Mouse (Mus musculus) limb, embryonic 13.5 days (tissue): ENCODE measurements around the gene Olfr206. TPM values are rescaled to one million over a fixed set of nuclear protein-coding genes. Genes with fewer than 3 reads are reported as not detected.
"Not testable (repeated sequence)": the region's sequence is repeated elsewhere in the genome, so short reads cannot be mapped to it uniquely, and the experiment has no call there.

Source experiments
- ATAC-seq: fragments of 200-750 bp; cut with Nextera tagmentation; 2 replicates; pipeline ENCODE4 v1.8.0; 2017; ENCODE audit warnings: low read depth, moderate number of reproducible peaks, moderate TSS enrichment; ENCODE audit not compliant: low FRiP score
- H3K27ac ChIP-seq: fragments of 300-500 bp; sonication (generic); 2 replicates; pipeline ENCODE4 v1.5.1; 2015; ENCODE audit warnings: inconsistent platforms, mild to moderate bottlenecking, moderate library complexity
- H3K27me3 ChIP-seq: fragments of 300-500 bp; sonication (generic); 2 replicates; pipeline ENCODE4 v1.6.1; 2015; ENCODE audit warnings: mild to moderate bottlenecking, inconsistent platforms
- H3K36me3 ChIP-seq: fragments of 300-500 bp; sonication (generic); 2 replicates; pipeline ENCODE4 v1.6.1; 2015; ENCODE audit warnings: inconsistent platforms, mild to moderate bottlenecking, moderate library complexity
- H3K4me1 ChIP-seq: fragments of 300-500 bp; sonication (generic); 2 replicates; pipeline ENCODE4 v1.6.1; 2015; ENCODE audit warnings: inconsistent platforms
- H3K4me2 ChIP-seq: fragments of 300-500 bp; sonication (generic); replicated peaks from 2 replicates; pipeline ENCODE4 v1.6.1; 2015; ENCODE audit warnings: inconsistent platforms, mild to moderate bottlenecking, moderate library complexity
- H3K4me3 ChIP-seq: fragments of 300-500 bp; sonication (generic); 2 replicates; pipeline ENCODE4 v1.5.1; 2015; ENCODE audit warnings: moderate library complexity, mild to moderate bottlenecking, inconsistent platforms
- H3K9ac ChIP-seq: fragments of 300-500 bp; sonication (generic); 2 replicates; pipeline ENCODE4 v1.6.1; 2015; ENCODE audit warnings: mild to moderate bottlenecking, inconsistent platforms
- H3K9me3 ChIP-seq: fragments of 300-500 bp; sonication (generic); 2 replicates; pipeline ENCODE4 v1.6.1; 2016; ENCODE audit warnings: inconsistent platforms
- WGBS: fragments of 180-500 bp; shearing (Covaris S2); methylation state at CpG from one replicate; pipeline ENCODE4 v1.1.7; 2015; 5-methylcytosine and 5-hydroxymethylcytosine counted together
- polyA plus RNA-seq: library from polyadenylated mRNA; unstranded; fragments of >200 nt; fragmentation: Nextera tagmentation; extraction: Ambion mirVana; gene quantifications from 2 replicates; pipeline ENCODE4 v1.2.1, GENCODE M21; 2015

The Olfr206 gene
- not detected in 2 replicates for polyA plus RNA-seq

- Histone ChIP-seq H3K27me3 (no peaks in the 10 kb centered on the region), H3K9ac (no peak within 1 kb of the TSS), H3K27ac (no peak within 1 kb of the TSS), H3K4me1 (no peaks in the 10 kb centered on the region), H3K4me2 (no peak within 1 kb of the TSS), H3K9me3 (no peaks in the 10 kb centered on the region), H3K36me3 (no peaks in the 10 kb centered on the region), H3K4me3 (no peak within 1 kb of the TSS)
- 76% methylated on average over 1 of the region's 1 CpGs for WGBS
- ATAC-seq: no peak
These were observed at the start of gene Olfr206 for GRCm38 (mm10) chr16:59349146-59349545. Gene Olfr206, minus strand, starts transcription at chr16:59349246.

- Histone ChIP-seq H3K4me3 (no peak overlapping the region), H3K9me3 (no peaks in the 10 kb centered on the region), H3K4me1 (no peaks in the 10 kb centered on the region), H3K27ac (no peak overlapping the region), H3K4me2 (no peak overlapping the region), H3K36me3 (no peaks in the 10 kb centered on the region), H3K9ac (no peak overlapping the region), H3K27me3 (no peaks in the 10 kb centered on the region)
- WGBS: 86% methylated on average over 3 of the region's 3 CpGs
- ATAC-seq: no peak
These were observed 44.3 kb upstream of the Olfr206 start for GRCm38 (mm10) chr16:59393300-59393699.

GRCm38 (mm10) chr16:59363893-59364292 lies 14.8 kb upstream of the Olfr206 start, which contains the start of gene Olfr209:
Gene Olfr209, minus strand, starts transcription at chr16:59363993.
- WGBS: 81% methylated on average over 2 of the region's 2 CpGs
- H3K27me3 ChIP-seq: no peaks in the 10 kb centered on the region

GRCm38 (mm10) chr16:59331038-59331437 lies 18.0 kb downstream of the Olfr206 start, which contains the start of gene Olfr205:
Gene Olfr205, minus strand, starts transcription at chr16:59331138.
- no peaks in the 10 kb centered on the region for H3K36me3 ChIP-seq
- no peaks in the 10 kb centered on the region for H3K9me3 ChIP-seq

More at GRCm38 (mm10) chr16:59363893-59364292, 14.8 kb upstream of the Olfr206 start, which contains the start of gene Olfr209:
- H3K4me2 ChIP-seq: no peak within 1 kb of the TSS
- H3K4me1 ChIP-seq: no peaks in the 10 kb centered on the region
- H3K36me3 ChIP-seq: no peaks in the 10 kb centered on the region
- H3K27ac ChIP-seq: no peak within 1 kb of the TSS
- no peak within 1 kb of the TSS for H3K9ac ChIP-seq
- H3K4me3 ChIP-seq: no peak within 1 kb of the TSS
- no peaks in the 10 kb centered on the region for H3K9me3 ChIP-seq
- no peak for ATAC-seq

GRCm38 (mm10) chr16:59323262-59323661 lies 25.8 kb downstream of the Olfr206 start:
- H3K4me1 ChIP-seq, H3K4me3 ChIP-seq, H3K4me2 ChIP-seq, H3K9ac ChIP-seq, H3K9me3 ChIP-seq, ATAC-seq, H3K36me3 ChIP-seq, H3K27ac ChIP-seq, H3K27me3 ChIP-seq: not testable (repeated sequence)
- 87% methylated on average over 1 of the region's 1 CpGs for WGBS

More at GRCm38 (mm10) chr16:59331038-59331437, 18.0 kb downstream of the Olfr206 start, which contains the start of gene Olfr205:
- Histone ChIP-seq H3K9ac (no peak within 1 kb of the TSS), H3K4me1 (no peaks in the 10 kb centered on the region), H3K27ac (no peak within 1 kb of the TSS), H3K27me3 (no peaks in the 10 kb centered on the region), H3K4me2 (no peak within 1 kb of the TSS), H3K4me3 (no peak within 1 kb of the TSS)
- no peak for ATAC-seq

- ATAC-seq: no peak
- H3K4me3 ChIP-seq: no peak within 1 kb of the TSS
- H3K9ac ChIP-seq: no peak within 1 kb of the TSS
- H3K36me3 ChIP-seq: no peaks in the 10 kb centered on the region
- H3K9me3 ChIP-seq: no peaks in the 10 kb centered on the region
- H3K4me1 ChIP-seq: no peaks in the 10 kb centered on the region
- no peak within 1 kb of the TSS for H3K4me2 ChIP-seq
- H3K27ac ChIP-seq: no peak within 1 kb of the TSS
- no peaks in the 10 kb centered on the region for H3K27me3 ChIP-seq
These were observed 30.9 kb downstream of the Olfr206 start, which contains the start of gene Olfr204 for GRCm38 (mm10) chr16:59318148-59318547. Gene Olfr204, minus strand, starts transcription at chr16:59318248.

GRCm38 (mm10) chr16:59298581-59298980 lies 50.5 kb downstream of the Olfr206 start, which contains the start of gene Olfr203:
Gene Olfr203, plus strand, starts transcription at chr16:59298881.
- Histone ChIP-seq H3K4me3 (no peak within 1 kb of the TSS), H3K36me3 (no peaks in the 10 kb centered on the region), H3K4me2 (no peak within 1 kb of the TSS), H3K27ac (no peak within 1 kb of the TSS), H3K9ac (no peak within 1 kb of the TSS), H3K27me3 (no peaks in the 10 kb centered on the region), H3K9me3 (no peaks in the 10 kb centered on the region), H3K4me1 (no peaks in the 10 kb centered on the region)
- ATAC-seq: no peak
- 80% methylated on average over 2 of the region's 2 CpGs for WGBS

Other genes with a start within 250 kb of the Olfr206 start
- not detected in 2 replicates for gene Olfr193, start 237.4 kb downstream of the Olfr206 start, polyA plus RNA-seq
- gene Olfr194, start 228.2 kb downstream of the Olfr206 start, polyA plus RNA-seq: not detected in 2 replicates
- not detected in 2 replicates for gene Olfr195, start 202.2 kb downstream of the Olfr206 start, polyA plus RNA-seq
- gene Olfr196, start 178.8 kb downstream of the Olfr206 start, polyA plus RNA-seq: not detected in 2 replicates
- gene Olfr198, start 145.7 kb downstream of the Olfr206 start, polyA plus RNA-seq: not detected in 2 replicates
- gene Olfr199, start 129.5 kb downstream of the Olfr206 start, polyA plus RNA-seq: not detected in 2 replicates
- gene Olfr201, start 76.6 kb downstream of the Olfr206 start, polyA plus RNA-seq: not detected in 2 replicates
- not detected in 2 replicates for gene Olfr202, start 62.5 kb downstream of the Olfr206 start, polyA plus RNA-seq
- gene Olfr203, start 50.4 kb downstream of the Olfr206 start, polyA plus RNA-seq: not detected in 2 replicates
- not detected in 2 replicates for gene Olfr204, start 31.0 kb downstream of the Olfr206 start, polyA plus RNA-seq
- gene Olfr205, start 18.1 kb downstream of the Olfr206 start, polyA plus RNA-seq: not detected in 2 replicates
- gene Olfr209, start 14.7 kb upstream of the Olfr206 start, polyA plus RNA-seq: not detected in 2 replicates
- 0.06 and 0.08 TPM in 2 replicates for gene Gabrr3, start 58.1 kb upstream of the Olfr206 start, polyA plus RNA-seq
- 30.0 and 31.3 TPM in 2 replicates for gene Riox2, start 122.5 kb upstream of the Olfr206 start, polyA plus RNA-seq